Mouse (Mus musculus): ENCODE data around the gene Pvr. TPM values are rescaled to one million over a fixed set of nuclear protein-coding genes. Genes with fewer than 3 reads are reported as not detected.

Pvr gene
- polyA plus RNA-seq, 1 experiment = 10.9 TPM

GRCm38 (mm10) chr7:19955861-19956260 lies 34.9 kb upstream of the Pvr start:
- H3K4me1 ChIP-seq (ENCODE audit: control insufficient read depth, insufficient read depth, low read length) = no peaks in the 10 kb centered on the region
- no peak for DNase-seq
- no peaks in the 10 kb centered on the region for H3K27me3 ChIP-seq (replicated peaks; ENCODE audit: control insufficient read depth, insufficient read depth, low read length)
- no peak overlapping the region for H3K4me3 ChIP-seq (ENCODE audit: insufficient read depth, low read depth, low read length)
- TF ChIP-seq POLR2A (IDR thresholded peaks at IDR 0.05; ENCODE audit: low read depth, low read length) = no peak
- no peak for TF ChIP-seq CTCF (conservative IDR thresholded peaks at IDR 0.05; ENCODE audit: insufficient read depth, insufficient read length, low read depth, low read length)
- no peak overlapping the region for H3K27ac ChIP-seq (ENCODE audit: insufficient read depth, low read depth, low read length)
- H3K36me3 ChIP-seq (ENCODE audit: control insufficient read depth, insufficient read depth, low read length) = no peaks in the 10 kb centered on the region
- 62% methylated on average over 3 of the region's 4 CpGs for WGBS

DNA sequence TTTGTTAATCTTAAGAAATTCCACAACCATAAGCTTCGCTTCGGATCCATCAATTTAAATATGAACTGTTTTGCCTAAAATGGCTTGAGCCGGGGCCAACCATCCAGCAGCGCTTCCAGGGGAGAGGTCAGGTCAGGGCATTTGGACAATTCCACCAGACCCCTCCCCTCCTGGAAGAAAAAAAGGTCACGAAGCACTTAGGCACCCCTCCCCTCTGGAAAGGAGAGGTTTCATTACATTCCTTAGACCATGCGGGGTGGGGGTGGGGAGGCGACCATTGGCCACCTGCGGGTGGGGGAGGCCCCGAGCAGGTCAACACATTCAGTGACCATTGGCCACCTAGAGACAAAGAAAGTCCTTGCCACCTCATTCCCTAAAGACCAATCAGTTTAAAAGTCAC lies 32.1 kb upstream of the Pvr start:
- Histone ChIP-seq H3K4me1 (ENCODE audit: control insufficient read depth, insufficient read depth, low read length) (no peaks in the 10 kb centered on the region), H3K27ac (ENCODE audit: insufficient read depth, low read depth, low read length) (no peak overlapping the region), H3K27me3 (replicated peaks; ENCODE audit: control insufficient read depth, insufficient read depth, low read length) (no peaks in the 10 kb centered on the region), H3K36me3 (ENCODE audit: control insufficient read depth, insufficient read depth, low read length) (no peaks in the 10 kb centered on the region), H3K4me3 (ENCODE audit: insufficient read depth, low read depth, low read length) (no peak overlapping the region)
- 52% methylated on average over 9 of the region's 9 CpGs for WGBS
- DNase-seq = no peak
- TF ChIP-seq POLR2A (IDR thresholded peaks at IDR 0.05; ENCODE audit: low read depth, low read length) = no peak
- TF ChIP-seq CTCF (conservative IDR thresholded peaks at IDR 0.05; ENCODE audit: insufficient read depth, insufficient read length, low read depth, low read length) = no peak

- Histone ChIP-seq H3K36me3 (ENCODE audit: control insufficient read depth, insufficient read depth, low read length) (no peaks in the 10 kb centered on the region), H3K4me3 (ENCODE audit: insufficient read depth, low read depth, low read length) (no peak overlapping the region), H3K27ac (ENCODE audit: insufficient read depth, low read depth, low read length) (no peak overlapping the region), H3K4me1 (ENCODE audit: control insufficient read depth, insufficient read depth, low read length) (no peaks in the 10 kb centered on the region), H3K27me3 (replicated peaks; ENCODE audit: control insufficient read depth, insufficient read depth, low read length) (no peaks in the 10 kb centered on the region)
- WGBS = 53% methylated on average over 10 of the region's 10 CpGs
- peak; percentile 59 for DNase-seq
- TF ChIP-seq CTCF (conservative IDR thresholded peaks at IDR 0.05; ENCODE audit: insufficient read depth, insufficient read length, low read depth, low read length) = no peak
These were observed 31.5 kb upstream of the Pvr start for GRCm38 (mm10) chr7:19952320-19952986.

DNA sequence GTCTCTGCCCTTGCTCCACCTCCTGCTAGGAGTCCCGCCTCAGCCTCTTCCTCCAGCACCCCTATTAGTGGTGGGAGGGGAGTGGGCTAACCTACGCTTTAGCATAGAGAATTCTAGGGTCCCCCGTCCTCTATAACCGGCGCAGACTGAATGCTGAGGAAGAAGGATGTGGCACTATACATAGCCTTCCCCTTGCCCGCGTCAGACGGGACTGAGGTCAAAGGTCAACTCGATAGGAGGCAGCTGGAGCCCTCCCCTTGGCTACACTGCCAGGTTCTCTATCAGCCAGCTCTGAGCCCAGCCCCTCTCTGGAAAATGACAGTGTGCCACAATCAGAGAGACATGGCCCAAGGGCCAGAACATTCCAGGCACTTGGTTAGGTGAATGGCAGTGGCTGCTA lies 29.6 kb upstream of the Pvr start, which contains the start of gene Igsf23:
Gene Igsf23, minus strand, starts transcription at position 168 of the 400 bp plus-strand sequence.
- TF ChIP-seq CTCF (conservative IDR thresholded peaks at IDR 0.05; ENCODE audit: insufficient read depth, insufficient read length, low read depth, low read length) (no peak), POLR2A (IDR thresholded peaks at IDR 0.05; ENCODE audit: low read depth, low read length) (no peak)
- Histone ChIP-seq H3K27ac (ENCODE audit: insufficient read depth, low read depth, low read length) (no peak within 1 kb of the TSS), H3K4me1 (ENCODE audit: control insufficient read depth, insufficient read depth, low read length) (no peaks in the 10 kb centered on the region), H3K36me3 (ENCODE audit: control insufficient read depth, insufficient read depth, low read length) (no peaks in the 10 kb centered on the region), H3K4me3 (ENCODE audit: insufficient read depth, low read depth, low read length) (no peak within 1 kb of the TSS), H3K27me3 (replicated peaks; ENCODE audit: control insufficient read depth, insufficient read depth, low read length) (no peaks in the 10 kb centered on the region)
- 56% methylated on average over 9 of the region's 9 CpGs for WGBS
- no peak for DNase-seq

DNA sequence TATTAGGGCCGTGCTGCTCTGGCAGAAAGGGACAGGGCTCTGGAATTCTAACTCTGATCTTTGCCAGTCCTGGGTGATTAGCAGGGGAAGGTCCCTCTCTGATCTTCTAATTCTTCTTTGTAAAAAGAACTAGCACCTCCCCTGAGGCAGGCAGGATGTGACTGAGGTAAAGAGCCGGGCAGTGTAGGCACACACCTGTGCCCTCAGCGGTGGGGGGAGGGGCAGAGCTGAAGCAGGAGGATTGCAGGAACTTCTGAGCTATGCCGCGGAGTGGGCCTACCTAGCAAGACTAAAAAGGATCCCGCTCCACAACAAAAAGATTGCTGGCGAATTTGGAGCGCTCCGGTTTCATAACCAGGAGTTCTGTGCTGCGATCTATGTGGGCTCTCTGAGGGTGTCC lies 29.0 kb upstream of the Pvr start:
- 72% methylated on average over 10 of the region's 10 CpGs for WGBS
- TF ChIP-seq CTCF (conservative IDR thresholded peaks at IDR 0.05; ENCODE audit: insufficient read depth, insufficient read length, low read depth, low read length) = no peak
- no peak for TF ChIP-seq POLR2A (IDR thresholded peaks at IDR 0.05; ENCODE audit: low read depth, low read length)
- H3K27ac ChIP-seq (ENCODE audit: insufficient read depth, low read depth, low read length) = no peak overlapping the region
- H3K27me3 ChIP-seq (replicated peaks; ENCODE audit: control insufficient read depth, insufficient read depth, low read length) = no peaks in the 10 kb centered on the region
- H3K36me3 ChIP-seq (ENCODE audit: control insufficient read depth, insufficient read depth, low read length) = no peaks in the 10 kb centered on the region
- DNase-seq = no peak
- no peaks in the 10 kb centered on the region for H3K4me1 ChIP-seq (ENCODE audit: control insufficient read depth, insufficient read depth, low read length)
- H3K4me3 ChIP-seq (ENCODE audit: insufficient read depth, low read depth, low read length) = no peak overlapping the region

DNA sequence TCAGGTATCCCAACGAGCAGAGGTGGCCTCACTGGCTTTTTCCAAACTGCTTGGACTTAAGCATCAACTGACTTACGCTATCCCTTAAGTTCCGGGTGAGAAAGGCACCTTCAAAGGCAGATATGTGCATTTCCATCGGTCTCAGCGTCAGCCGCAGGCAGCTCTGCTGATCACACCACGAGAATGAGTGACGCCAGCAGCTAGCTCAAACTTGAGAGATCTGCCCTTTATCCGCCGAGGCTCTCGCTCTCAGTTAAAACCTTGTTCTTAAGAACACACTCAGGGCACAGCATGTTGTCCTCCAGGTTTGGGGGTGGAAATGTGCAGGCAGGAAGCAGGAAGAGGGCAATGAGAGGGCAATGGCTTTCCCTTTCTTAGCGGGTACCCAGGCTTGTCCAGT lies 28.0 kb upstream of the Pvr start:
- Histone ChIP-seq H3K27ac (ENCODE audit: insufficient read depth, low read depth, low read length) (no peak overlapping the region), H3K27me3 (replicated peaks; ENCODE audit: control insufficient read depth, insufficient read depth, low read length) (no peaks in the 10 kb centered on the region), H3K4me3 (ENCODE audit: insufficient read depth, low read depth, low read length) (no peak overlapping the region), H3K36me3 (ENCODE audit: control insufficient read depth, insufficient read depth, low read length) (no peaks in the 10 kb centered on the region), H3K4me1 (ENCODE audit: control insufficient read depth, insufficient read depth, low read length) (no peaks in the 10 kb centered on the region)
- WGBS = 81% methylated on average over 12 of the region's 12 CpGs
- TF ChIP-seq CTCF (conservative IDR thresholded peaks at IDR 0.05; ENCODE audit: insufficient read depth, insufficient read length, low read depth, low read length) = no peak
- TF ChIP-seq POLR2A (IDR thresholded peaks at IDR 0.05; ENCODE audit: low read depth, low read length) = no peak
- no peak for DNase-seq

- WGBS = 71% methylated on average over 13 of the region's 13 CpGs
- Histone ChIP-seq H3K27ac (ENCODE audit: insufficient read depth, low read depth, low read length) (no peak overlapping the region), H3K4me1 (ENCODE audit: control insufficient read depth, insufficient read depth, low read length) (no peaks in the 10 kb centered on the region), H3K36me3 (ENCODE audit: control insufficient read depth, insufficient read depth, low read length) (no peaks in the 10 kb centered on the region), H3K4me3 (ENCODE audit: insufficient read depth, low read depth, low read length) (no peak overlapping the region), H3K27me3 (replicated peaks; ENCODE audit: control insufficient read depth, insufficient read depth, low read length) (no peaks in the 10 kb centered on the region)
- TF ChIP-seq CTCF (conservative IDR thresholded peaks at IDR 0.05; ENCODE audit: insufficient read depth, insufficient read length, low read depth, low read length) (no peak), POLR2A (IDR thresholded peaks at IDR 0.05; ENCODE audit: low read depth, low read length) (no peak)
- no peak for DNase-seq
These were observed 25.0 kb upstream of the Pvr start for GRCm38 (mm10) chr7:19945821-19946515.

Data from kidney, adult 2 months (tissue).